In genomic region chr9:114688252-114688952, GRCm38 (mm10) we compare ENCODE assay signal across 8 mouse cellular contexts. TPM values are rescaled to one million over a fixed set of nuclear protein-coding genes. Genes with fewer than 3 reads are reported as not detected.
A peak's percentile ranks its signal among the peaks of the same experiment; 100 is the strongest.
DNase-seq lines count a peak whose midpoint lies in the region; ATAC-seq lines count a peak whose summit lies in the region.

TSS of gene Dync1li1 (plus strand) at chr9:114688790.

- ATAC-seq in megakaryocyte progenitor cell, adult 5-6 weeks (replicated peaks; ENCODE audit: poor library complexity) = peak; percentile 85

- DNase-seq in adipocyte (ENCODE audit: low spot score) = peak; percentile 94
- peak; percentile 96 for DNase-seq in embryo, embryonic 10 days (ENCODE audit: low spot score)
- peak; percentile 99 for DNase-seq in gastrocnemius, postnatal 10 days
- DNase-seq in induced T-regulatory cell, adult 2 months (ENCODE audit: low read depth) = peak; percentile 97
- peak; percentile 92 to 97 for DNase-seq in left cerebral cortex, adult 9 months (ENCODE audit: low spot score in 2 of 2)
- DNase-seq in right cerebral cortex, postnatal 14 days = peak; percentile 96
- peak; percentile 95 to 98 for DNase-seq in urinary bladder, postnatal 36 days (ENCODE audit: low spot score in 2 of 2)

RNA-seq across cellular contexts. Expression of gene Dync1li1, which starts in this region (rescaled TPM):
- 10 to 100 TPM; 37.9 to 38.4 TPM for total RNA-seq in gastrocnemius, postnatal 10 days (2021)
- total RNA-seq in megakaryocyte progenitor cell, adult 5-6 weeks (2015) = 28.5 and 29.1 TPM in 2 replicates
- 47.4 and 50.9 TPM in 2 replicates for total RNA-seq in megakaryocyte progenitor cell, adult 5-6 weeks (2017)

Comparison
In these comparisons a context has a peak if more than half of its experiments do, and no peak if none do; other contexts are left out.
1. Peak in every context shown above with its lines: DNase-seq and ATAC-seq.